Mouse (Mus musculus): ENCODE measurements around the gene Gata5. TPM values are rescaled to one million over a fixed set of nuclear protein-coding genes. Genes with fewer than 3 reads are reported as not detected.

Gene Gata5
- polyA plus RNA-seq, 1 experiment: not detected

DNA sequence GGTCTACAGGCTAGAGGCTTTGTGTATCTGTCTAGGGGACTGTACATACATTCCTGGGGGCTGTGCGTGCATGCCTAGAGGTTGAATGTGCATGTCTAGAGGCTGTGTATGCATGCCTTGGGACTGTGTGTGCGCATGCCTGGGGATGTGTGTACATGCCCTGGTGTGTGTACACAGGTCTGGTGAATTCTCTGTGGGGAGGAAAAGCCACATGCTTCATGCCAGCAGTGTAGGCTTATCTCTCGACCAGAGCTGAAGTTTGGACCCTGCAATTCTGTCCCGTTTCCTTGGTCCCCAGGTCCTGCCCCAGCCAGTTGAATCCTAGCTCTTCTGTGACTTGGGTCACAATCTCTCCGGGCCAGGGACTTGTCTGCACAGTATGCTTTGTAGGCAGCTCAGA, 42.9 kb downstream of the Gata5 start:
- 68% methylated on average over 5 of the region's 5 CpGs for WGBS
- no peak overlapping the region for H3K27ac ChIP-seq (ENCODE audit: control insufficient read depth, insufficient read depth, low read depth, low read length, poor library complexity)
- no peak overlapping the region for H3K4me3 ChIP-seq (replicated peaks; ENCODE audit: control insufficient read depth, low read depth, low read length)
- no peaks in the 10 kb centered on the region for H3K4me1 ChIP-seq (ENCODE audit: control insufficient read depth, insufficient read depth, low read length)
- TF ChIP-seq POLR2A (IDR thresholded peaks at IDR 0.05; ENCODE audit: borderline replicate concordance, control insufficient read depth, low read depth, low read length) (no peak), CTCF (IDR thresholded peaks at IDR 0.05; ENCODE audit: control insufficient read depth, insufficient read depth, low read length) (no peak)

GRCm38 (mm10) chr2:180290503-180290902, 44.0 kb downstream of the Gata5 start:
- TF ChIP-seq POLR2A (IDR thresholded peaks at IDR 0.05; ENCODE audit: borderline replicate concordance, control insufficient read depth, low read depth, low read length) (no peak), CTCF (IDR thresholded peaks at IDR 0.05; ENCODE audit: control insufficient read depth, insufficient read depth, low read length) (no peak)
- Histone ChIP-seq H3K27ac (ENCODE audit: control insufficient read depth, insufficient read depth, low read depth, low read length, poor library complexity) (no peak overlapping the region), H3K4me3 (replicated peaks; ENCODE audit: control insufficient read depth, low read depth, low read length) (no peak overlapping the region), H3K4me1 (ENCODE audit: control insufficient read depth, insufficient read depth, low read length) (no peaks in the 10 kb centered on the region)
- WGBS: 28% methylated on average over 6 of the region's 6 CpGs

- H3K4me3 ChIP-seq (replicated peaks; ENCODE audit: control insufficient read depth, low read depth, low read length): no peak within 1 kb of the TSS
- 75% methylated on average over 16 of the region's 16 CpGs for WGBS
- no peak within 1 kb of the TSS for H3K27ac ChIP-seq (ENCODE audit: control insufficient read depth, insufficient read depth, low read depth, low read length, poor library complexity)
- TF ChIP-seq POLR2A (IDR thresholded peaks at IDR 0.05; ENCODE audit: borderline replicate concordance, control insufficient read depth, low read depth, low read length) (no peak), CTCF (IDR thresholded peaks at IDR 0.05; ENCODE audit: control insufficient read depth, insufficient read depth, low read length) (no peak)
- H3K4me1 ChIP-seq (ENCODE audit: control insufficient read depth, insufficient read depth, low read length): no peaks in the 10 kb centered on the region
Observed at GRCm38 (mm10) chr2:180289440-180290108, 44.9 kb downstream of the Gata5 start, which contains the start of gene Rbbp8nl. Rbbp8nl (minus strand) TSS chr2:180289879.

DNA sequence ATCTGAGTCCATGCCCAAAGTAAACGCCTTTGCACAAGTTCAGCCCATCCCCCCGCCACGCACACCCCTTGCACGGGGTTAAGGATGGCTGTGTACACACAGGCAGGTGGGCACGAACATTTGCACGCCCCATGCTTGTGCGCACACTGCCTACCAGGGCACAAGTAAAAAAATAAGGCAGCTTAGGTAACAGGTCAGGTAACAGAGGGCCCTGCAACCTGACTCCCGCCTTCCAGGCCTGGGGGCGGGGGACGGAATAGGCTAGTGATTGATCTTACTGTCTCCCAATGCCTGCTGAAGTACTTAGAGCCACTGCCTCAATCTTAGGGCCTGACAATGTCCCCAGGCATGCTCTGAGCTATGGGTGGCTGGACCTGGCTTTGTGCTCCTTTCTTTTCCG, 45.5 kb downstream of the Gata5 start:
- H3K4me1 ChIP-seq (ENCODE audit: control insufficient read depth, insufficient read depth, low read length): no peaks in the 10 kb centered on the region
- 80% methylated on average over 11 of the region's 11 CpGs for WGBS
- no peak overlapping the region for H3K27ac ChIP-seq (ENCODE audit: control insufficient read depth, insufficient read depth, low read depth, low read length, poor library complexity)
- TF ChIP-seq CTCF (IDR thresholded peaks at IDR 0.05; ENCODE audit: control insufficient read depth, insufficient read depth, low read length): no peak
- TF ChIP-seq POLR2A (IDR thresholded peaks at IDR 0.05; ENCODE audit: borderline replicate concordance, control insufficient read depth, low read depth, low read length): no peak
- H3K4me3 ChIP-seq (replicated peaks; ENCODE audit: control insufficient read depth, low read depth, low read length): no peak overlapping the region

GRCm38 (mm10) chr2:180279321-180279720, 55.2 kb downstream of the Gata5 start:
- Histone ChIP-seq H3K4me1 (ENCODE audit: control insufficient read depth, insufficient read depth, low read length) (peaks cover 6% of the 10 kb centered on the region; the same call in 1 of the 2 replicates), H3K27ac (ENCODE audit: control insufficient read depth, insufficient read depth, low read depth, low read length, poor library complexity) (no peak overlapping the region), H3K4me3 (replicated peaks; ENCODE audit: control insufficient read depth, low read depth, low read length) (no peak overlapping the region)
- WGBS: 76% methylated on average over 8 of the region's 8 CpGs
- TF ChIP-seq CTCF (IDR thresholded peaks at IDR 0.05; ENCODE audit: control insufficient read depth, insufficient read depth, low read length) (no peak), POLR2A (IDR thresholded peaks at IDR 0.05; ENCODE audit: borderline replicate concordance, control insufficient read depth, low read depth, low read length) (no peak)

DNA sequence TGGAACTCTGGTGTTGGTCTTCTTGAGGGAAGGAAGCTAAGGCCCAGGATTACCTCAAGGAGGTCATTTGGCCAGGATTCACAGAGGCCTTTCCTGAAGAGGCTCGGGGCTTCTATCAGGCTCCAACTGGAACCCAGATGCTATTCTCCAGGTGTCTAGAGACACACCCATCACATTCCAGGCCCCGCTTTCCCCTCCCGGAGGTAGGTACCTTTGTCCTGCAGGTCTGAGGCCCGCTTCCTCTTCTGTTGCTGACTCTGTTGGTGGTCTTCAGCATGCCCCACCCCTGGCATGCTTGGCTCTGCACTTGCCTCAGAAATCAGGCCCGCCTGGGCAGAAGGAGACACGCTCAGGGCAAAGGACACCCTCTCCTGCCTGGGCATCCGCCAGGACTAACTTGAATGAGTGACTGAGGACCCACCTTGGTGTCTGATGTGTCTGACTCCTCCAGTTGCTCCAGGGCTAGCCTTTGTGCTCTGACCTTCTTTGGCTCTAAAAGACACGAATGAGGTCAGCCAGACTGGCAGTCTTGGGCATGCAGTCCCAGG, 56.7 kb downstream of the Gata5 start:
- 74% methylated on average over 8 of the region's 8 CpGs for WGBS
- H3K4me3 ChIP-seq (replicated peaks; ENCODE audit: control insufficient read depth, low read depth, low read length): no peak overlapping the region
- H3K4me1 ChIP-seq (ENCODE audit: control insufficient read depth, insufficient read depth, low read length): peaks cover 6% of the 10 kb centered on the region; the same call in 1 of the 2 replicates
- TF ChIP-seq POLR2A (IDR thresholded peaks at IDR 0.05; ENCODE audit: borderline replicate concordance, control insufficient read depth, low read depth, low read length) (no peak), CTCF (IDR thresholded peaks at IDR 0.05; ENCODE audit: control insufficient read depth, insufficient read depth, low read length) (no peak)
- H3K27ac ChIP-seq (ENCODE audit: control insufficient read depth, insufficient read depth, low read depth, low read length, poor library complexity): no peak overlapping the region

DNA sequence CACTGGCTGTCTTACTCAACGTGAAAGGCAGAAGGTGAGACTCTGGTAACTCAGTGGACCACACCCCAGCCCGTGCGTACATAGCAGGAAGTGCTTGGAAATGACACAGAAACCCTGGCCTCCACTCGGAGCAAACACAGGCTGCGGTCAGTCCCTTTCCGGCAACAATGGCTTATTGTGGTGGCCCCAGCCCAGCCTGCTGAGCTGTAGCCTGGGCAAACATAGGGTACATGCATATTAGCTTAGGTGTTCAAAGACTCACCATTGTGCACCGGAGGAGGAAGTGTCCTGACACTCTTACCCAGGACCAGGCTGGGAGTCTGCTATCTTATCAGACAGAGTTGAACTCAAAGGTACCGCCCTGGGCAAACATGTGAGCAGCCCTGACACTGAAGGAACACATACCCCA, 57.6 kb downstream of the Gata5 start:
- Histone ChIP-seq H3K4me3 (replicated peaks; ENCODE audit: control insufficient read depth, low read depth, low read length) (no peak overlapping the region), H3K27ac (ENCODE audit: control insufficient read depth, insufficient read depth, low read depth, low read length, poor library complexity) (peak overlapping the region; percentile 57), H3K4me1 (ENCODE audit: control insufficient read depth, insufficient read depth, low read length) (peaks cover 8% of the 10 kb centered on the region; the same call in 1 of the 2 replicates)
- 2% methylated on average over 8 of the region's 8 CpGs for WGBS
- TF ChIP-seq POLR2A (IDR thresholded peaks at IDR 0.05; ENCODE audit: borderline replicate concordance, control insufficient read depth, low read depth, low read length) (no peak), CTCF (IDR thresholded peaks at IDR 0.05; ENCODE audit: control insufficient read depth, insufficient read depth, low read length) (no peak)

- H3K4me3 ChIP-seq (replicated peaks; ENCODE audit: control insufficient read depth, low read depth, low read length): no peak overlapping the region
- peaks cover 13% of the 10 kb centered on the region; the same call in 1 of the 2 replicates for H3K4me1 ChIP-seq (ENCODE audit: control insufficient read depth, insufficient read depth, low read length)
- H3K27ac ChIP-seq (ENCODE audit: control insufficient read depth, insufficient read depth, low read depth, low read length, poor library complexity): peak overlapping the region; percentile 57
- no peak for TF ChIP-seq POLR2A (IDR thresholded peaks at IDR 0.05; ENCODE audit: borderline replicate concordance, control insufficient read depth, low read depth, low read length)
- TF ChIP-seq CTCF (IDR thresholded peaks at IDR 0.05; ENCODE audit: control insufficient read depth, insufficient read depth, low read length): no peak
- 12% methylated on average over 4 of the region's 4 CpGs for WGBS
Observed at GRCm38 (mm10) chr2:180276385-180276784, 58.1 kb downstream of the Gata5 start.
